Mouse (Mus musculus) liver, embryonic 12.5 days (tissue): ENCODE data around the gene Gpatch1. TPM values are rescaled to one million over a fixed set of nuclear protein-coding genes. Genes with fewer than 3 reads are reported as not detected.

Source experiments
- ATAC-seq: fragments of 200-750 bp; cut with Nextera tagmentation; 2 replicates; pipeline ENCODE4 v1.8.0; 2017; ENCODE audit warnings: moderate number of reproducible peaks, mild to moderate bottlenecking, moderate library complexity
- H3K27ac ChIP-seq: fragments of 300-500 bp; sonication (generic); 2 replicates; pipeline ENCODE4 v1.5.1; 2016; ENCODE audit warnings: mild to moderate bottlenecking
- H3K27me3 ChIP-seq: fragments of 300-500 bp; sonication (generic); replicated peaks from 2 replicates; pipeline ENCODE4 v1.6.1; 2016; ENCODE audit warnings: mild to moderate bottlenecking, moderate library complexity
- H3K36me3 ChIP-seq: fragments of 300-500 bp; sonication (generic); 2 replicates; pipeline ENCODE4 v1.6.1; 2016; ENCODE audit warnings: mild to moderate bottlenecking, moderate library complexity
- H3K4me1 ChIP-seq: fragments of 300-500 bp; sonication (generic); 2 replicates; pipeline ENCODE4 v1.6.1; 2016
- H3K4me2 ChIP-seq: fragments of 300-500 bp; sonication (generic); 2 replicates; pipeline ENCODE4 v1.6.1; 2016; ENCODE audit warnings: mild to moderate bottlenecking, moderate library complexity
- H3K4me3 ChIP-seq: fragments of 300-500 bp; sonication (generic); 2 replicates; pipeline ENCODE4 v1.5.1; 2016; ENCODE audit warnings: mild to moderate bottlenecking, moderate library complexity
- H3K9ac ChIP-seq: fragments of 300-500 bp; sonication (generic); 2 replicates; pipeline ENCODE4 v1.6.1; 2016; ENCODE audit warnings: mild to moderate bottlenecking, moderate library complexity
- H3K9me3 ChIP-seq: fragments of 300-500 bp; sonication (generic); replicated peaks from 2 replicates; pipeline ENCODE4 v1.6.1; 2016; ENCODE audit warnings: mild to moderate bottlenecking, moderate library complexity
- WGBS: fragments of 180-500 bp; shearing (Covaris S2); methylation state at CpG from one replicate; pipeline ENCODE4 v1.1.7; 2016; ENCODE audit not compliant: insufficient replicate concordance; 5-methylcytosine and 5-hydroxymethylcytosine counted together
- polyA plus RNA-seq: library from polyadenylated mRNA; unstranded; fragments of >200 nt; fragmentation: Nextera tagmentation; extraction: Ambion mirVana; gene quantifications from 2 replicates; pipeline ENCODE4 v1.2.1, GENCODE M21; 2016

Gpatch1 gene
- polyA plus RNA-seq: 9.6 and 10.6 TPM in 2 replicates

DNA sequence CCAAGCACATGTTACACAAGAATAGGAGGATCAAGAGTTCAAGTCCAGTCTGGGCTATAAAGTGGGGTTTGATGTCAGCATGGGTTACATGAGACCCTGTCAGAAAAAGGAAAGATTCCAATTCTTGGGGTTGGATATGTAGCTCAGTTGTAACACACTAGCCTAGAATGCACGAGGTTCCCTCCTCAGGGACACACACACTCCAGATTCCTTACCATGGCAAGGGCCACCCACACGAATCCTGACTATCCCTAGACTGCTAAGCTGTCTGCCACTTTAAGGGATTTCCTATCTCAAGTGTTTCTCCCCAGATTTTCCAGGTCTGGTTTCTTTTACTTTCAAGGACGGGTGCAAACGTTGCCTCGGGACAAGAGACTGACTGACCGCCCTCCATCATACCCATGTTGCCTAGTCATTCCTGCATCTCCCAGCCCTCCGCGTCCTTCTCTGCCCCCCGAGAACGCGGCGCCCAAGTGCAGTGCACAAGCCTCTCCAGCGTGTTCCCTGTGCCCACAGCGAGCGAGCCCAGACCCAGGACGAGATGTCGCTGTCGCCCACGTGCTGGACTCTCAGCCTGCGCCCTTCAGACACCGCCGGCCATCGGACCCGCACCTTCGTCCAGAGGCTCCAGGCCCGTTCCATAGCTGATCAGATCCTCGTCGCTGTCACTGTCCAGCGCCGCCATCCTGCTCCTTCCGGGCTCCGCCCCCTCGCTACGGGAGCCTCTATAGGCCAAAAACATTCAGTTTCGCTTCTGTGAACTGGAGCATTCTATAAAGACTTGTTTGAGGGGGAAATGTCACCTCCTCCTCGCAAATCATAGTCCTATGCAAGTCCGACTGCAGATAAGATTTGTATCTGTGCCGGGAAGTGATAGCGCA, at the start of gene Gpatch1:
TSS of gene Gpatch1 (minus strand) at position 712 of the 881 bp plus-strand sequence.
- WGBS: under 1% methylated on average over 39 of the region's 39 CpGs
- H3K27me3 ChIP-seq: peaks cover 9% of the 10 kb centered on the region; the same call in 1 of the 2 replicates
- H3K4me3 ChIP-seq: peak within 1 kb of the TSS; percentile 93
- no peaks in the 10 kb centered on the region for H3K36me3 ChIP-seq
- H3K9me3 ChIP-seq: no peaks in the 10 kb centered on the region
- peaks cover 30% of the 10 kb centered on the region for H3K4me1 ChIP-seq
- H3K9ac ChIP-seq: peak within 1 kb of the TSS; percentile 81
- H3K4me2 ChIP-seq: peak within 1 kb of the TSS; percentile 83
- ATAC-seq: peak; percentile 85
- H3K27ac ChIP-seq: peak within 1 kb of the TSS; percentile 72

DNA sequence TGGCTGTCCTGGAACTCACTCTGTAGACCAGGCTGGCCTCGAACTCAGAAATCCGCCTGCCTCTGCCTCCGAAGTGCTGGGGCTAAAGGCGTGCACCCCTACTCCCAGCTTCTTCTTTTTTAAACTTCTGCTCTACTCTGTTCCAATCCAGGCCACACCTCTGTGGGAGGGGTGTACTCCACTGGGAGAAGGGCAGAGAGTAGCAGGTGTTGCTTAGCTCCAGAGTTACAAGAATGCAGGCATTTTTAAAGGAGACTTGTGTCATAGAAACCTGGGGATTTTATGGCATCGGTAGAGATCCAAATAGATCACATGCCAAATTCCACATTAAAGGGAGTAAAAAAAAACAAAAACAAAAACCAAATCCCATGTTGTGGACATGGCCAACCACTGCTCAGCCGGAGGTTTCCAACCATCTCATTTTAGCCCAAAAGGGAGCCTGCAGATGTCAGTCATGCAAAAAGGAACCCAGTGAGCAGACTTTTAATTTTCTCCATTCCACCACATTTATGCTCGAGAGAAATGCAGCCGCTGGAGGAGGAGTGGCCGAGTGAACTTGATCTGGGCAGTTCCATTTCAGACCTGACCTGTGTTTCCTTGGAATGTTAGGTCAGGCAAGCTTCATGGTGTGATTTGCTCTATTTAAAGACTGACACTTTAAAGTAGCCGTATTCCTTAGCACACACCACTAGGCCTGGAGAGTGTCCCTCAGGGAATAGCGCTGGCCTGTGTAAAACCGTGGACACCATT, 47.1 kb upstream of the Gpatch1 start:
- Histone ChIP-seq H3K4me2 (no peak overlapping the region), H3K27ac (no peak overlapping the region), H3K9ac (no peak overlapping the region), H3K4me3 (no peak overlapping the region), H3K36me3 (peaks cover 6% of the 10 kb centered on the region; the same call in 1 of the 2 replicates), H3K27me3 (no peaks in the 10 kb centered on the region), H3K9me3 (no peaks in the 10 kb centered on the region), H3K4me1 (peaks cover 7% of the 10 kb centered on the region; the same call in 1 of the 2 replicates)
- ATAC-seq: no peak
- WGBS: 75% methylated on average over 12 of the region's 12 CpGs

DNA sequence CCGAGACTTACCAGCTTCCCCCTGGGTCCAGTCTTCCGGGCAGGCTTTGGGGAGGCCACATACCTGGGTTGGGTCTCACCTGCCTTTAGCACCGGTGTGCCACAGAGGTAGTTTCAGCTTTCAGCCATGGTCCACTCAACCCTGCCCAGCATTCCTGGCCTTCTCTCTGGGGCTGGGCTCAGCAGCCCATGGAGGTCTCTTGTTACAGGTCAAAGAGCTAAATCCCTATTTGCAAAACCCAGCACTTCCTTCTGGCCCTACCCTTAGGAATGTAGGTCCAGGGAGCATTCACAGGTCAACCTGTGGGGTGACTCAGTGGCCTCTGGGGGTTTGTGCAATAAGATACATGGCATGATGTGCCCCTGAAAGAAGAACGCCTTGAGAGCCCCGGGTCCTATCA, 44.6 kb upstream of the Gpatch1 start:
- Histone ChIP-seq H3K4me2 (no peak overlapping the region), H3K36me3 (peaks cover 2% of the 10 kb centered on the region), H3K4me3 (no peak overlapping the region), H3K4me1 (peaks cover 7% of the 10 kb centered on the region; the same call in 1 of the 2 replicates), H3K9ac (no peak overlapping the region), H3K9me3 (no peaks in the 10 kb centered on the region), H3K27me3 (no peaks in the 10 kb centered on the region), H3K27ac (peak overlapping the region; percentile 6; the same call in 1 of the 2 replicates)
- peak; percentile 72 for ATAC-seq
- WGBS: 73% methylated on average over 5 of the region's 5 CpGs

DNA sequence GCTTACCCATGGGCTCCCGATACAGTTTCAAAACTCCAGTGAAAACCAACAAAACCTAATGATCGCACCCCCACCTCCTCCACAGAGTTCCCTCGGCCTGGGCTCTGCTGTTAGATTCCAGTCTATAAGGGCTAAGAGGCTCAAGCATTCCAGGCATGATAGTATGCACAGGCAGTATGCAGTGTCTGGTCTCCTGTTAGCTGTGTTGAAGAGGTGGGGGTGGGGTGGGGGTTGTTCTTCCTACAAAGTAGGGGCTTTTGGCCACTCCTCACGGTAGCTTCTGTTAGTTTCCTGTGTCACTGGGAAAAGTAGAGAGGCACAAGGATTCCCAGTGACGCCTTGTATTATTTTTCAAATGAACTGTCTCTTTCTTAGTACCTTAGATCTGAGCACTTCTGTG, 44.0 kb upstream of the Gpatch1 start:
- Histone ChIP-seq H3K27ac (no peak overlapping the region), H3K9me3 (no peaks in the 10 kb centered on the region), H3K4me3 (no peak overlapping the region), H3K4me2 (no peak overlapping the region), H3K27me3 (no peaks in the 10 kb centered on the region), H3K9ac (no peak overlapping the region), H3K36me3 (no peaks in the 10 kb centered on the region; the same call in 1 of the 2 replicates), H3K4me1 (peaks cover 7% of the 10 kb centered on the region; the same call in 1 of the 2 replicates)
- WGBS: 52% methylated on average over 5 of the region's 5 CpGs
- no peak for ATAC-seq

DNA sequence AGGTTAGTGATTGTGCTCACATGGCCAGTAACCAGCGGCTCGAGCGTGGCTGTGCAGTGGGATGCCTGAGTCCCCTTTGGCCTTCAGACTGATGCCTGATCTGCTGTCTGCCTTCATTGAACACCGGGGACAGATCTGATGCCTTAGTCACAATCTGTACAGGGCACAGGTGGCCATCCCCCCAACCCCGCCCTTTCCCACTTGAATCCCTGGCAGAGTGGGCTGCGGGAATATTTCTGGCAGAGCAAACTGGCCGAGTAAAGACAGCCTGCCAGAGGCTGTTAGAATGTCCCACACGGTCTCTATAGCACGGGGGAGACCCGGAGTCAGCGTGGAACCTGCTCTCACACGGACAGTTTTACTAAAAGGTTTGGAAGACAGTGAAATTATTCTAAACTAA, 39.4 kb upstream of the Gpatch1 start:
- Histone ChIP-seq H3K4me2 (no peak overlapping the region), H3K9me3 (no peaks in the 10 kb centered on the region), H3K4me1 (no peaks in the 10 kb centered on the region; the same call in 1 of the 2 replicates), H3K36me3 (no peaks in the 10 kb centered on the region; the same call in 1 of the 2 replicates), H3K27ac (no peak overlapping the region), H3K4me3 (no peak overlapping the region), H3K27me3 (no peaks in the 10 kb centered on the region), H3K9ac (no peak overlapping the region)
- 79% methylated on average over 12 of the region's 12 CpGs for WGBS
- no peak for ATAC-seq

DNA sequence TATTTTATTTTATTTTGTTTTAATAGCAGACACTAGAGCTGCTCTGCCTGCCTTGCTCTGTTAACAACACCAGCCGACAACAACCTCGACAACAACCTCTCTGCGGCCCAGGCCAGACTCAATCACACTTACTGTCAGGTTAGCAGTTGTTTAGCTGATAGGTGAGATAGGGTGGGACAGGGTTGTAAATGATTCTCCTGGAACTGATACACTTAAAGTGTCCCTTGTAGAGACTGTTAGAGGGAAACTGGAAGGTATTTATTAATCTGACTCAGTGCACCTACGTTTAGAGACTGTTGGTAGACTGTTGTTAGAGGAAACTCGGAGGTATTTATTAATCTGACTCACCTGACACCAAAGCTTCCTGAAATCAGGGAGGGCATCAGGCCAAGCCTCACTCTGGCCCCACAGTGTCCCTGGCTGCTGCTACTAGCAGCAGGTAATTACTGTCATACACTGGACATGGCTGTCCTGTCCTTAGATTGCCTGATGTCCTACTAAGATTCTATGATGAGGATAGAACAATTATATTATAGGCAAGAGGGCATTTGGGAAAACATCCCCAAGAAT, 37.1 kb upstream of the Gpatch1 start:
- Histone ChIP-seq H3K9me3 (no peaks in the 10 kb centered on the region), H3K4me1 (no peaks in the 10 kb centered on the region), H3K9ac (no peak overlapping the region), H3K27me3 (no peaks in the 10 kb centered on the region), H3K36me3 (no peaks in the 10 kb centered on the region; the same call in 1 of the 2 replicates), H3K4me2 (no peak overlapping the region), H3K27ac (no peak overlapping the region), H3K4me3 (no peak overlapping the region)
- 58% methylated on average over 5 of the region's 5 CpGs for WGBS
- no peak for ATAC-seq

DNA sequence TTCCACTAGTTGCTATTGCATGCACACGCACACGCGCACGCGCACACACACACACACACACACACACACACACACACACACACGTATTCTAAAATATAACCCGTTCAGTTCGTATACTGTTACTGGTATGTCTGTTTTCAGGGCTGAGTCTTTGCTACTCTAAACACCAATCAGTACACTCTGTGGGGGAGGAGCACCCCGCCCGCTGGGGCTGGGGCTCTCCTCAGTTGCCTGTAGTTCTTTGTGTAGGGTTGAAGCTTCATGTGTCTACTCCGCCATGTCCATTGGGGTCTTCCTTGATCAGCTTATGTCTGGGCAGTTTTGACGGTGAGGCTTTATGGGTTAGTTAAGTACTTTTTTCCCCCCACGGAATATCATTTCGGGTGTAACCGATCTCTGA, 35.1 kb upstream of the Gpatch1 start:
- Histone ChIP-seq H3K4me1 (peaks cover 6% of the 10 kb centered on the region), H3K9me3 (no peaks in the 10 kb centered on the region), H3K4me3 (no peak overlapping the region), H3K27me3 (no peaks in the 10 kb centered on the region), H3K9ac (no peak overlapping the region), H3K27ac (no peak overlapping the region), H3K4me2 (no peak overlapping the region), H3K36me3 (no peaks in the 10 kb centered on the region)
- WGBS: 87% methylated on average over 15 of the region's 15 CpGs
- no peak for ATAC-seq

DNA sequence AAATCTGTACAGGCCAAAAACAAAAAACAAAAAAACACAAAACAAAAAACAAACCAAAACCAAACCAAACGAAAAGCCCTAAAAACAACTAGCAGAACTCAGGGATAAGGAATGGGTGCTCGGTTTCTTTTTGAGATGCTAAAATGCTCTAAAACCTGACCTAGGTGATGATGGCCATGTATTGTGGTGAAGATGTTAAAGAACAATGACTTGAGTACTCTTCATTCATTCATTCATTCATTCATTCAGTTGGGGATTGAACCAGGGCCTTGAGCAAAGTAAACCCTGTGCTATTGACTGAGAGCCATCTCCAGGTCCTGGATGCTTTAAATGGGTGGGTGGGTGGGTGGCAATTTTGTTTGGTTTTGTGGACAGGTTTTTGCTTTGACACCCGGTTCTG, 32.9 kb upstream of the Gpatch1 start:
- Histone ChIP-seq H3K4me3 (no peak overlapping the region), H3K9ac (no peak overlapping the region), H3K9me3 (no peaks in the 10 kb centered on the region; the same call in 1 of the 2 replicates), H3K27ac (no peak overlapping the region), H3K36me3 (no peaks in the 10 kb centered on the region), H3K4me2 (no peak overlapping the region), H3K4me1 (peaks cover 14% of the 10 kb centered on the region), H3K27me3 (no peaks in the 10 kb centered on the region)
- WGBS: 66% methylated on average over 3 of the region's 3 CpGs
- no peak for ATAC-seq

DNA sequence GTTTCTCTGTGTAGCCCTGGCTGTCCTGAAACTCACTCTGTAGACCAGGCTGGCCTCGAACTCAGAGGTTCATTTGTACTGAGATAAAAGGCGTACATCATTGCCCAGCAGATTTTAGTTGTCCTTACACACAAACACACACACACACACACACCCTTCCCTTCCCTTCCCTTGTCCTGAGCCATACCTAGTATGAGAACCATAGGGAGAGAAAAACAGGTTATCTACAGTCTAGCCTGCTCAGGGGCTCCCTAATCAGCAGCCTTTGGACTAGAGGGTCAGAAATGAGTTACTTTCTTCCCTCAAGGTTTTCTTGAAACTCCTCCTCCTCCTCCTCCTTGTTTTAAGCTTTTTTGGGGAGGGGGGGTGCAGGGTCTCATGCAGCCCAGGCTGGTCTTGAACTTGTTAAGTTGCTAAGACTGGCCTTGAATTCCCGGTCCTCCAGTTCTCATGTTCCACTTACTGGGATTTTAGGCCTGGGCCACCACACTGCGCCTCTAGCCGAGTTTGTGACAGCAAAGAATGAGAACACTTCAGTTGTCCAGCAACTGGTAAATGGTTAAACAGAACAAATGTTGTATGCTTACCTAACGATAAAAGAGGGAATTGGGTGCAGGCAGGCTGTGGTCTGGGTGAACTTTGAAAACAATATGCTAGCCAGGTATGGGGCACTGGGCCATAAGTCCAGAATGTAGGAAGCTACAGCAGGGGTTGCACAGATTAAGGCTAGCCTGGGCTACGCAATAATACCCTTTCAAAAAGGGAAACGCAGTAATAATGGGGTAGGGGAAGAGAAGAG, 31.8 kb upstream of the Gpatch1 start:
- Histone ChIP-seq H3K4me3 (no peak overlapping the region), H3K4me2 (no peak overlapping the region), H3K27ac (peak overlapping the region; percentile 50; the same call in 1 of the 2 replicates), H3K9me3 (no peaks in the 10 kb centered on the region; the same call in 1 of the 2 replicates), H3K36me3 (no peaks in the 10 kb centered on the region), H3K4me1 (peaks cover 14% of the 10 kb centered on the region), H3K27me3 (0 out of 2 replicates have a peak, but pooled peaks cover 4% of the 10 kb centered on the region), H3K9ac (no peak overlapping the region)
- peak; percentile 40 for ATAC-seq
- WGBS: 69% methylated on average over 8 of the region's 8 CpGs

DNA sequence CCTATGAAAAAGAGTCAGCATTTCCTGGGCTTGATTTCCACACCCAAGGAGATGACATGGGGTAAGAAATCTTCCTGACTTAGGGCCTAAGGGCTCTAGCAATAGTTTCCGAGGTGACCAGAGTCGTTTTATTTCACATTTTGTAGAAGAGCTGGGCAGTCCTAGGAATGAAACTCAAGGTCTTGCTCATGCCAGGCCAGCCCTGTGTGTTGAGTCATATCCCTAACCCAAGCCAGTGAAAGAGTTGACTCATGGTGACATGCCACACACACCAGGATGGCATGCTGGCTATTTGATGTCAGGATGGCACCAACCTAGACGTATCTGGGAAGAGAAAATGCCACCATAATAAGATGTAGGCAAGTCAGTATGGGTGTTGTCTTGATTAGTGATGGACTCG, 30.8 kb upstream of the Gpatch1 start:
- H3K27ac ChIP-seq: no peak overlapping the region
- H3K4me1 ChIP-seq: peaks cover 14% of the 10 kb centered on the region
- H3K27me3 ChIP-seq: 0 out of 2 replicates have a peak, but pooled peaks cover 4% of the 10 kb centered on the region
- 65% methylated on average over 4 of the region's 4 CpGs for WGBS
- no peak overlapping the region for H3K4me3 ChIP-seq
- no peak overlapping the region for H3K9ac ChIP-seq
- ATAC-seq: no peak
- H3K4me2 ChIP-seq: no peak overlapping the region
- no peaks in the 10 kb centered on the region; the same call in 1 of the 2 replicates for H3K9me3 ChIP-seq
- H3K36me3 ChIP-seq: no peaks in the 10 kb centered on the region
